Mouse (Mus musculus) limb, embryonic 11.5 days (tissue): ENCODE measurements around the gene Gdf2. TPM values are rescaled to one million over a fixed set of nuclear protein-coding genes. Genes with fewer than 3 reads are reported as not detected.

Experiments
- ATAC-seq: fragments of 200-750 bp; cut with Nextera tagmentation; 2 replicates; pipeline ENCODE4 v1.8.0; 2017; ENCODE audit warnings: low read depth; ENCODE audit not compliant: insufficient number of reproducible peaks, low FRiP score, low TSS enrichment
- DNase-seq: peaks from one replicate; pipeline ENCODE4 v3.0.0-alpha.2; 2015; ENCODE audit warnings: low spot score
- H3K27ac ChIP-seq: fragments of 300-500 bp; sonication (generic); replicated peaks from 2 replicates; pipeline ENCODE4 v1.5.1; 2014; ENCODE audit warnings: low read depth, mild to moderate bottlenecking, low read length
- H3K27me3 ChIP-seq: fragments of 300-500 bp; sonication (generic); 2 replicates; pipeline ENCODE4 v1.6.1; 2014; ENCODE audit warnings: mild to moderate bottlenecking, low read length, mixed read lengths; ENCODE audit not compliant: control insufficient read depth, insufficient read depth
- H3K36me3 ChIP-seq: fragments of 300-500 bp; sonication (generic); 2 replicates; pipeline ENCODE4 v1.6.1; 2014; ENCODE audit warnings: mild to moderate bottlenecking, low read length, moderate library complexity, mixed read lengths; ENCODE audit not compliant: control insufficient read depth, insufficient read depth
- H3K4me1 ChIP-seq: fragments of 300-500 bp; sonication (generic); 2 replicates; pipeline ENCODE4 v1.6.1; 2014; ENCODE audit warnings: low read length, mixed read lengths; ENCODE audit not compliant: control insufficient read depth, insufficient read depth
- H3K4me2 ChIP-seq: fragments of 300-500 bp; sonication (generic); 2 replicates; pipeline ENCODE4 v1.6.1; 2014; ENCODE audit warnings: low read depth, mild to moderate bottlenecking, moderate library complexity; ENCODE audit not compliant: severe bottlenecking
- H3K4me3 ChIP-seq: fragments of 300-500 bp; sonication (generic); 2 replicates; pipeline ENCODE4 v1.5.1; 2014; ENCODE audit warnings: low read depth, low read length
- H3K9ac ChIP-seq: fragments of 300-500 bp; sonication (generic); 2 replicates; pipeline ENCODE4 v1.6.1; 2014; ENCODE audit warnings: mild to moderate bottlenecking, low read length
- H3K9me3 ChIP-seq: fragments of 300-500 bp; sonication (generic); 2 replicates; pipeline ENCODE4 v1.6.1; 2016; ENCODE audit warnings: low read length; ENCODE audit not compliant: control insufficient read depth
- WGBS: fragments of 180-500 bp; shearing (Covaris S2); extraction: QIAGEN DNeasy Blood & Tissue Kit; methylation state at CpG from one replicate; pipeline ENCODE4 v1.1.7; 2014; 5-methylcytosine and 5-hydroxymethylcytosine counted together
- polyA plus RNA-seq: library from polyadenylated mRNA; unstranded; fragments of >200 nt; fragmentation: Nextera tagmentation; extraction: Ambion mirVana; gene quantifications from 2 replicates; pipeline ENCODE4 v1.2.1, GENCODE M21; 2014

The Gdf2 gene
- polyA plus RNA-seq, 1 experiment from 2014 or later: 0.04 TPM

GRCm38 (mm10) chr14:33993521-33994289 is 52.9 kb downstream of the Gdf2 start:
- H3K27ac ChIP-seq: no peak overlapping the region
- H3K4me3 ChIP-seq: no peak overlapping the region
- no peaks in the 10 kb centered on the region for H3K4me1 ChIP-seq
- no peaks in the 10 kb centered on the region for H3K9me3 ChIP-seq
- H3K4me2 ChIP-seq: no peak overlapping the region
- ATAC-seq (no peak), DNase-seq (no peak)
- H3K36me3 ChIP-seq: no peaks in the 10 kb centered on the region
- WGBS: 85% methylated on average over 6 of the region's 6 CpGs
- H3K27me3 ChIP-seq: no peaks in the 10 kb centered on the region
- no peak overlapping the region for H3K9ac ChIP-seq

Other genes starting within 250 kb of the Gdf2 start
- 4.9 and 5.3 TPM in 2 replicates for gene Gdf10, start 17.5 kb upstream of the Gdf2 start, polyA plus RNA-seq
- gene Rbp3, start 13.0 kb downstream of the Gdf2 start, polyA plus RNA-seq: not detected in 2 replicates
- gene Zfp488, start 37.7 kb downstream of the Gdf2 start, polyA plus RNA-seq: 0.08 and 0.09 TPM in 2 replicates
- gene Gm30083, start 74.1 kb downstream of the Gdf2 start, polyA plus RNA-seq: not detected in 2 replicates
- not detected in 2 replicates for gene Gm5460, start 75.7 kb downstream of the Gdf2 start, polyA plus RNA-seq
- not detected in 2 replicates for gene Antxrl, start 111.7 kb downstream of the Gdf2 start, polyA plus RNA-seq
- 1.5 and 2.4 TPM in 2 replicates for gene Anxa8, start 144.9 kb downstream of the Gdf2 start, polyA plus RNA-seq
- gene A630023A22Rik, start 161.7 kb downstream of the Gdf2 start, polyA plus RNA-seq: not detected in 2 replicates
- gene Npy4r, start 211.4 kb downstream of the Gdf2 start, polyA plus RNA-seq: not detected in 2 replicates